Mouse (Mus musculus): ENCODE data around the gene Melk.

Melk gene

DNA sequence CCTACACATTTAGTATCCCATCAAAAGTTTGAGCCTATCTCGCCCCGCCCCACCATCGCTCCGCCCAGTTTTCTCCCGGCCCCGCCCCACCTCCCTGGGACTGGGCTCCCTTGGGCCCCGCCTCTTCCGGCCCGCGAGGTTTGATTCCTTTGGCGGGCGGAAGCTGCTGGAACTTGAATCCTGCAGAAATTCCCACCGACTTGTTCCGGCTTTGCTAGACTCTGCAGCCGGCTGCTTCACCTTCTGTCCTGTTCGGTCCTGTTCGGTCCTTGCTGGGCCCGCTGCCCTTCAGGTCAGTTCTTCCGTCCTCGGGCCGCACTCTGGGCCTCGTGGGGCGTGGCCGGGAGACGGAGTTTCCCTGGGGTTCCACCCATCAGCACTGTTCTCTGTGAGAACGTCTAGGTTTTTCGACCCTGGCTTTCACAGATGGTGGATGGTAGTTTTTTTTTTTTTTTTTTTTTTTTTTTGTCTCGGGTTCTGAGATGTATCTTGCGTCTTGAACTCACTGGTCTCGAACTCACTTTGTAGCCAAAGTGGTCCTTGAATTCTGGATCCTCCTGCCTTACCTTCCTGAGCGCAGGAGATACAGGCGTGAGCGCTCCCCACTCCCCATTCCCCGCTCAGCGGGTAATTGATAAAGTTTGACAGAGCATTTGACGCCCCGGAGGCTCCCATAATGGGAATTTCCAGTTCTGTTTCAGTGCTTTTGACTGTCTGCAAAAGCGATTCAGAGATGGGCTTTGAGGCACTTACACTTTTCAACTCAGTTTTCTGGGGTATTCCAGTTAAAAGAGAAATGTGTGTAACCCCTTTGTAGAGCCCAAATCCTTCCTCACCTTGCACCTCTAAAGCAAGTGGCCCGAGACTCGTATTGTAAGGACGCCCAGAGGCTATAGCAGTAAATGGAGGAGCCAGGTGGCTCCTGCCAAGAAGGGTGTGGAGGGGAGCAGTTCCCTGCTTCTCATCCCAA lies at the start of gene Melk:
TSS of gene Melk (plus strand) at position 96 of the 970 bp plus-strand sequence.
- peak; percentile 45 to 53 for DNase-seq

DNA sequence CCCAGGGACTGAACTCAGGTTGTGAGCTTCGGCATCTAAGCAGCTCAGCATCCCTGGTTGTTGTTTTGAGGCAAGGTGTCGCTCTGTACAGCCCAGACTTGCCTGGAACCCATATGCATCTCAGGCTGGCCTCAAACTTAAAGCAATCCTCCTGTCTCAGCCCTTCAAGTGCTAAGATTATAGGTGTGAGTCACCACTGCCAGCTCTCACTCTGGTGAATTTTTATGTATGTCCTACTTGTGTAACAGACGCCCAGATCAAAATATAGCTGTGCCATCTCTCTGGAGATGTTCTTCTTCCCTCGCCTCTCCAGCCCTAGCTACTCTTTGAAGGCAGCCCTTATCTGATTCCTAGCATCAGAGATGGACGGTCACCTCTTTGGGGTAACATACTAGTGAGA lies 49.2 kb upstream of the Melk start:
- no peak for DNase-seq

- DNase-seq = no peak
Observed at GRCm38 (mm10) chr4:44251966-44252916, 48.4 kb upstream of the Melk start.

GRCm38 (mm10) chr4:44253191-44253590 lies 47.5 kb upstream of the Melk start:
- DNase-seq = no peak

DNA sequence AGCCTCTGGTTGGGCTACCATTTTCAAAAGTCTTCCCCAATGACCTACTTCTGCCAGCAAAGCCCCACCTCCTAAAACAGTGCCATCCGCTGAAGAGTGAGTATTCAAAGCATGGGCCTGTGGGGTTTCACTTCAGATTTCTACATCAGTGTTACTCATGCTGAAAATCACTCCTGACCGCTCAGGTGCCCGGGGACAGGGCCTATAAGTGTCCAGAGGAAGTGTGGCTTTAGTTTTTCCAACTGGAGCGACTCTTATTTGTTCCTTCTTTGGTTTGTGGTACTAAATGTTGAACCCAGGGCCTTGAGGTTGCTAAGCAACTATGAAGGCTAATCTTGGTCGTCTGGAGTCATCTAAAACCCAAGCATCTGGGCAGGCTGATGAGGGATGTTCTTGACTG lies 46.1 kb upstream of the Melk start:
- DNase-seq = no peak

- DNase-seq = no peak
Observed at GRCm38 (mm10) chr4:44259126-44259525, 41.5 kb upstream of the Melk start.

GRCm38 (mm10) chr4:44260244-44260643 lies 40.4 kb upstream of the Melk start:
- DNase-seq = peak; percentile 3 to 5

DNA sequence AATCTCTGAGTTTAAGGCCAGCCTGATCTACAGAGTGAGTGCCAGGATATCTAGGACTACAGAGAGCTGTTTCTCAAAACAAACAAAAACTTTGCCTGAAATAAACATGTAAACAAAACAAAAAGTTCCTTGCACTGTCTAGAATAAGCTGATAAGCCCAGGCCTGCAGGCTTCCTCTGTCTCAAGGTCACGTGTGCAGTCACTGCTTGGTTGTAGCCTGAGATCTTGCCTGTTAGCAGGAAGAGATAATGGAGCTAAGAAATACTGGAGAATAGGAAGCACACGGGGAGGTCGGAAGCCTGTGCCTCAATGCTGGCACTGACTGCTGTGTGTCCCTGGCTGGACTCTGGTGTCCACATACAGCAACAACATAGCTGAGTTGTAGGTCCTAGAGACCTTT lies 35.2 kb upstream of the Melk start:
- DNase-seq = no peak

DNA sequence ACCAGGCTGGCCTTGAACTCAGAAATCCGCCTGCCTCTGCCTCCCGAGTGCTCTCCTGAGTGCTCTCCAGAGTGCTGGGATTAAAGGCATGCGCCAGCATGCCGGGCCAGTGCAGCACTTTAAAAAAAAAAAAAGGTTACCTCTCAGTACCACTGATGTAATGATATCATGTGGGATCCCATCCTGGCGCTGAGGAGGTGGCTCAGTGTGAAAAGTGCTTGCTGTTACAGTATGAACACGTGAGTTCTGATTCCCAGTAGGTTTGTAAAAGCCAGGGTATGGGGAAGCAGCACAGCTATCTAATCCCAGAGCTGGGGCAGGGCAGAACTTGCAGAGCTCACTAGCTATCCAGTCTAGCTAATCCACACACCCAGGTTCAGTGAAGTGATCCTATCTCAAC lies 33.2 kb upstream of the Melk start:
- DNase-seq = no peak

DNA sequence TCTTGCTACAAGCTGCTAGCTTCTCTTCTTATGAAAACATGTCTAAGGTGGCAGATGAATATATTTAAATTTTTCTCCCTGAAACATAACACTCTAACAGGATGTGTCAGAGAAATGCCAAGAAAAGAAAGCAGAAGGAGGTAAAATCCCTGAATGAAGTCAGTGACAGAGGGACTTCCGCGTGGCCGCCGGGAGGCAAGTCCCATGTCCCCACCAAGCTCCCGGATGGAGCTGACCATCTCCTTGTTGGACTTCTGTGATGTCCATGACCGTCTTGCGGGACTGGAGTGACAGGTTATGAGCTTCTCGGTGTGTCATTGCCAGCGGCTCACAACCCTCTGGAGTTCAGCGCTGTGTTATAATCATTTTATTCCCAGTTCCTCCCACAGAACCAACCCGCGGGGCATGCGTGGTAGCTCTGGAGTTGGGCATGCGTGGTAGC lies 31.3 kb upstream of the Melk start:
- no peak for DNase-seq

DNA sequence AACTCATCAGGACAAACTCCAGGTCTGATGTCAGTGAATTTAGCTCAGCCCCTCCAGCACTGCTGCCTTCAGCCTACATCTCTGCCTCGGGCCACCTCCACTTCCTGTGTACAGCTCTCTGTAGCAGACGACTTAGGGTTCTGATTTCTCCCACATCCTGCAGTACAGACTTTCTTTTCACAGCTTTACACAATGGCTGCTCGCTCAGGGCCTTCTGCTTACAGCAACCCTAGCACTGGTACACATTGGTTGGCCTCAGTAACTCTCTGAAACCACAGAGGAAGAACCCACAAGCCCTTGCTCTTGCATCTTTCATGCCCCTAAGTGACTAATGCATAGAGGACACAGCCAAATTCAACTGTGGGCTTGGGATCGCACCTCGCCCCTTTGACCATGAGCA lies 29.5 kb upstream of the Melk start:
- peak; percentile 1 to 26 for DNase-seq

DNA sequence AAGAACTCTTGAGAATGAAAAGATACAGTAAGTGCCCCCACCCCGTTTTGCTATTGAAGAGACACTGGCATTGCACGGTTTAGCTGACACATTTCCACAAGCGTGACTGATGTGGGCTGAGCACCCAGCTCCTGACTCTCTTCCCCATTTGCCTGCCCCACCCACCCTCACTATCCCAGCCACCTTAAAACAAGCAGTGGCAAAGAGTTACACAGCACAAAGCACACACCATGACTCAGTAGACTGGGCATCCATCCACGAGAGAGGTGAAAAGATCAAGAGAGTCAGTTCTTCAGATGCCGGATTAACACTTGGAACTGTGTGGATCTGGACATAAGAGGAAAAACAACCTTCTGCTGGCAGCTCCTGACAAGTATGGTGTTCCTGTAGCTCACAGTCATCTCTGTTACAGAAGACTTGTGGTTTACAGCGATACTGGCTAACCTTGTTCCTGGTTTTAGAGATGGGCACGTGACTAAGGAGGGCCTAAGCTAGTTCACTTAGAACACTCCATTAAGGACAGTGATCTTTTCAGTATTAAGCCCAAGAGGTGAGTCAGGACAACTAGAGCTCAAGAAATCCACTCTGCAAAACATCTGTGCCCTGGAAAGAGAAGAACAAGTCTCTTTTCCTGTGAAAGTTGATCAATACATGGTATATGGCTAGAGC lies 18.9 kb upstream of the Melk start:
- DNase-seq = no peak

- no peak for DNase-seq
Observed at GRCm38 (mm10) chr4:44292534-44292933, 8.1 kb upstream of the Melk start.

DNA sequence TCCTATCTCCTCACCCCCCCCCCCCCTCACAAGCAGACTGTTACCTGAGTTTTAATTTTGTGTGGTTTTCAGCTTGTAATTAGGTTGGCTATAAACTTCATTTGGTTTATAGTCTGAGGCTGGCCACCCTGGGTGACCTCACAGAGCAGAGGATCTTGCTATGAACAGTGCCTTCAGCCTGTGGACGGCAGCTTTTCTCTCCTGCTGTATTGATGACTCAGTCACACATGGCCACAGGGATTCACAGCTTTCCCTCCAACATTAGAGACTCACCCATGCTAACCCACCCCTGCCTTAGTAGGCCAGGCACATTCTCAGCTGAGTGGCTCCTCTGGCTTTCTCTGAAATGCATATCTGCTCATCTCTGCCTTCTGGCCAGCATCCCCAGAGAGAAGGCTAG lies 4.8 kb upstream of the Melk start:
- DNase-seq = no peak

GRCm38 (mm10) chr4:44306585-44306984 lies 5.9 kb downstream of the Melk start:
- no peak for DNase-seq

- DNase-seq = no peak
Observed at GRCm38 (mm10) chr4:44310429-44310828, 9.8 kb downstream of the Melk start.

- no peak for DNase-seq
Observed at GRCm38 (mm10) chr4:44310911-44311310, 10.2 kb downstream of the Melk start.

DNA sequence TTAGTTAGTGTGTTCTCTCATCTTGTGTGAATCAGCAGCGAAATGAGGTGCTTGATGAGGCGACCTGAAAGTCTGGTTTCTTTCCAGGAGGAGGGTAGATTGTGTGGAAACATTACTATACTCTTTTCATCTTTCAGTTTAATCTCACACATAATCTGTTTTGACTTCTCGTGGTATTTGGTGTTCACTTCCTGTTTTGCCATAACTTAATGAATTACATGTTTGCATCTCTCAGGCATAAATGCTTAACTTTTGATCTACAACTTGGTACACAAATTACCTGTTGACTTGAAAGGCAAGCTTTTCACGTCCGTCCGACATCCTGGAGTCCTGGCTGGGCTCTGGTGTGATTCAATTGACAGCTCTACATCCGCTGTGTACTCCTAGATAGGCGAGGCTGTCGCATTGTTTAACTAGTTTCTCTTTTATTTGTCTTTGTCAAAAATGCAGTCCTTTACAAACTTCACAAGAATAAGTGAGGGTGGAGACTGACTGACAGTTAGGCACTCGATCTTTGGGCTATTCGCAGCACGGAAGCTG lies 15.7 kb downstream of the Melk start:
- no peak for DNase-seq

GRCm38 (mm10) chr4:44320448-44320847 lies 19.8 kb downstream of the Melk start:
- DNase-seq = no peak

GRCm38 (mm10) chr4:44322124-44322523 lies 21.4 kb downstream of the Melk start:
- DNase-seq = no peak

- DNase-seq = no peak
Observed at GRCm38 (mm10) chr4:44325453-44325852, 24.8 kb downstream of the Melk start.

GRCm38 (mm10) chr4:44326721-44327120 lies 26.0 kb downstream of the Melk start:
- no peak for DNase-seq

DNA sequence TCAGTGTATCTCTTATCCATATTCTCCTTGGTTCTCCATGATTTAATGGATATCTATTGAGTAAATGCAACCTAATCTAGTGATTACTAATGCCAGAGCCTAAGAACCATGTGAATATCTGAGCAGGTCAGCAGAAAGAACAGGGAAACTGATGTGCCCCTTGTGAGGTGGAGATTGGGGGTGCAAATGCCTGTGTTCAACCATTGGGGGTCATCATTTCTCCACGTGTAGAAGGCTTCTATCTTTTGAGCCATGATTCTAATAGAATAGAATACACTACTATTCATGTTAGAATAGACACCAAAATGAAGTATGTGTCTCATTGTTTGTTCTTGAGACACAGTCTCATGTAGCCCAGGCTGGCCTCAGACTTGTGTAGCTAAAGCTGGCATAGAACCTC lies 27.3 kb downstream of the Melk start:
- DNase-seq = no peak

Data from thymus, adult 18-20 months (tissue).